Mouse (Mus musculus) small intestine, adult 2 months (tissue): ENCODE measurements around the gene Hsp90ab1.

Experiments
- CTCF ChIP-seq: fragments of 200-500 bp; IDR thresholded peaks from 2 replicates; pipeline ENCODE4 v1.5.1; 2012; ENCODE audit warnings: low read depth, mild to moderate bottlenecking, control low read depth, inconsistent platforms, low read length, moderate library complexity, mixed read lengths; ENCODE audit not compliant: insufficient replicate concordance, insufficient read length; ENCODE audit errors: extremely low read depth
- POLR2A ChIP-seq: fragments of 200-500 bp; IDR thresholded peaks from 2 replicates; pipeline ENCODE4 v1.6.1; 2012; ENCODE audit warnings: low read depth, mild to moderate bottlenecking, control low read depth, inconsistent platforms, low read length, moderate library complexity

GRCm38 (mm10) chr17:45551249-45551796 lies 21.7 kb downstream of the Hsp90ab1 start:
- TF ChIP-seq CTCF (no peak), POLR2A (no peak)
